Mouse (Mus musculus) kidney, postnatal 36 days (tissue): ENCODE measurements around the gene Map3k20.

Source experiments
- DNase-seq, 2 experiments: peaks; one replicate each; pipeline ENCODE4 v3.0.0; 2021 to 2022; ENCODE audit warnings: mixed read lengths in 2 of 2

Gene Map3k20

DNA sequence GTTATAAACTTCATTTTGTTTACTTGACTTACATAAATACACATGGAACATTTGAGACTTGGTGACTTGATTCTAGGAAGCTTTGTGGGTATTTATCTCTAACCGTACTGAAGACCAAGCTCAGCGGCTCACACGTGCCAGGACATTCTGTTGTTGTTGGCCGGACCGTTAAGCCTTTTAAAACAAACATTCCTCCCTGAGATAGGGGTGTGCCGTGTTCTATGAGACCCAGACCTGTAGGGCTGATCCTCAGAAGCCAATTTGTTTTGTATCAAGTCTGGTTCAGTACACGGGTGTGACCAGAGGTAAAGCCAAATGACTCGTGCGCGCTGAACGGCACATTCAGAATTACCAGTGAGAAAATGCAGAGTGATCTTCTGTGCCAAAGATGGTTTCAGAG is 97.9 kb downstream of the Map3k20 start:
- DNase-seq, result peak in 1 of 2 experiments; percentile 8

DNA sequence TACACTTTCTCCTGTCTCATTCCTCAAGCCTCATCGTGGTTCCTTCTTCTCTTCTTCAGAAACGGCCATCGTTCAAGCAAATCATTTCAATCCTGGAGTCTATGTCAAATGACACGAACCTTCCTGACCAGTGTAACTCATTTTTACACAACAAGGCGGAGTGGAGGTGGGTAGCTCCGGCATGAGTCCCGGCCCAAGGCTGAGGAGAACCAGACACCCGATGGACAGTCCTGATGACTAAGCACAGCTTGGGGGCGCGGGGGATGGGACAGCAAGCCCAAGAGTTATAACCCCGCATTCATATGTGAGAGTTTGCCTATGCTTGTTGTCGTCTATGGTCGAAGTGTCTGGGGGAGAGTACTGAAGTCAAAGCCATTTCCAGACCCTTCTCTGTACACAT is 104.0 kb downstream of the Map3k20 start:
- DNase-seq, result no peak

DNA sequence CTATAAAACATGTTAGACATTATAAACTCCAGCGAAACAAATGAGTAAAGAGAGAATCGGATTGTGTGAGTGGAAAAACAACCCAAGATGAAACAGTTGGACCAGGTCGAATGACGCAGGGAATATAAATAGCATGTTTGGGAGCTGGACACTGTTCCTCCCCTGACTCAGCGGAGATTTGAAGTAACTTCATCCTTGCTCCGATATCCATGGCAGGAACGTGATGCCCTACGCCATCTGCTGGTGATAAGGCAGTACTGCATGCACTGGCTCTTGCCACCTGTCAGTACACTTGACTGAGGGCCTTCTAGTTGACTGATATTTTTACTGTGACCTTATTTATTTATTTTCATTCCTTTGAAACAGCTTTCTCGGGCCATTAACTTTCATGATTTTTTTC is 104.5 kb downstream of the Map3k20 start:
- DNase-seq, result peak; percentile 85 to 89

DNA sequence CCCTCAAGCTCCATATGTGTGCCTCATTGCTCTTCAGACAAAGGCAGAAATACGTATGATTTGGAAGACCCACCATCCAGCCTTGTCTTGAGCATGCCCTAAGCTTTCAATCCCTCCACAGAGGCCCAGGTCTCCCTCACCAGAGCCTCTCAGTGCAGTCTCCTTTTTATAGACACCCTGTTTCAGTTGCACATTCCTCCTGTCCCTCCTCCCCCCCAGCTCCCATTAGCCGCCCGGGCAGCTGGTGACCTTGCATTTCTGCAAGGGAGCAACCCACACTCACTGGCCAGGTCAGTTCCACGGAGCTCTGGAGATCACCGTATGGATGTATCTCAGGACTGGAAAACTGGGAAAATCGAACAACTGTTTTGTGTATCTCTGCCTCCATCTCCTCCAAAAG is 105.0 kb downstream of the Map3k20 start:
- peak; percentile 41 to 42 for DNase-seq

DNA sequence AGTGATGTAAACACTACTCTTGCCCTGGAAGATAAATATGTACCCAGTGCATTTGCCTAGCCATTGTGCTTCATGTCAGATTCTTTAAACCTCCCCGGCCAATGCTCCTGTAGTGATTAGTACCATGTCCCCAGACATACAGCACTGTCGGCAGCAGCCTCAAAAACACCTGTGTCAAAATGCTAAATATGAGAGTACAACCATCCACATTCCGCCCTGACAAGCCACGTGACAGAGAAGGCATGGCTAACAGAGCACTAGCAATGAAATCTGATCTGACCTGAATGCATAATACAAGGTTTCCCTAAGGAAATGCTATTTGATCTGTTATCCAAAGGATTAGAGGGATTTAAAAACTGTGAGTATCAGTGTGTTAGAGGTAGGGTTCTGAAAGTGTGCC is 105.6 kb downstream of the Map3k20 start:
- peak; percentile 43 to 56 for DNase-seq

DNA sequence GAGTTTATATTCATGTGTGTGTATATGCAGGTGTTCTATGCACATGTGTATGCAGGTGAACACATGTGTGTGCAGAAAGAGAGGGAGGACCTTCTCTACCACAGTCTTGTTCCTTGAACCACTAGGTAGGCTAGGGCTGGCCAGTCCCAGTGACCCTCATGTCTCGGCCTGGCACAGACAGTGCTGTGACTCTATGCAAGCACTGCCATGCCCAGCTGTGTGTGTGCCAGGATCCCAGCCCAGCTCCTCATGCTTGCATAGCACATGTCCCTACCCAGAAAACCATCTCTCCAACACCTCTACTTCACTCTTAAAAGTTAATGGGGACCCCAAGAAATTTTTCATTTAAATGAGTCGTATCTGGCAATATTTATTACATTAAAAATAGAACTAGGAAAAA is 106.3 kb downstream of the Map3k20 start:
- no peak for DNase-seq

DNA sequence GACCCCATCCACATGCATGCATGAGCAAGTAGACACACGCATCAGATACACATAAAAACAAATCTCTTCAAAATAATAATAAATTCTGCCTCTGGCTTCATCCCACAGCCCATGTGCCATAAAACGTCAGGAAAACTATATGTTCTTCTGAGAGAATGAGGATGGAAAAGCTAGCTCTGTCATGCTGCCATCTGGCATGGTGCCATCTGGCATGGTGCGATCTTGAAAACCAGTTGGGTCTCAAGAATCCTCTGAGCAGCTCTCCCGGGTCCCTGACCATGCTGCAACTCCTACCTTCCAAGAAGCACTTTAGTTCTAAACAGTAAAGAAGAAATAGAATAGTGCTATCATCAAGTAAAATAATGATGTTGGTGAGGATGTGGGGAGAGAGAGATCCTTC is 106.9 kb downstream of the Map3k20 start:
- DNase-seq, result peak in 1 of 2 experiments; percentile 38

DNA sequence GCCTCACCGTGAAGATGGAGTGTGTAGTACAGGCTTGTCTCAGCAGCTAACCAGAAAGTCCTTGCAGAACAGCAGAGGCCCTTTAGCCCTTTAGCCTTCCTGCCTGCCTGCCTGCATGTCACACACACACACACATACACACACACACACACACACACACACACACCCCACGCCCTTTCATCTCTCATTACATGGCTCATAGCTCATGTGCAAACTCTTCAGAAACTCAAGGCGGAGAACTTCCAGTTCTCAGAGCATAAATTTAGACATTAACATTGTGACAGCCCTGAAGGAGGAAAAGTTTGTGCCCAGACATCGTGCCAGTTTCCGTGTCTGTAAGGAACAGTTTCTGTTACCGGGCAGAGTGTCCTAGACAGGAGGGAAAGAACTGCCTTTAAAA is 111.5 kb downstream of the Map3k20 start:
- no peak for DNase-seq

DNA sequence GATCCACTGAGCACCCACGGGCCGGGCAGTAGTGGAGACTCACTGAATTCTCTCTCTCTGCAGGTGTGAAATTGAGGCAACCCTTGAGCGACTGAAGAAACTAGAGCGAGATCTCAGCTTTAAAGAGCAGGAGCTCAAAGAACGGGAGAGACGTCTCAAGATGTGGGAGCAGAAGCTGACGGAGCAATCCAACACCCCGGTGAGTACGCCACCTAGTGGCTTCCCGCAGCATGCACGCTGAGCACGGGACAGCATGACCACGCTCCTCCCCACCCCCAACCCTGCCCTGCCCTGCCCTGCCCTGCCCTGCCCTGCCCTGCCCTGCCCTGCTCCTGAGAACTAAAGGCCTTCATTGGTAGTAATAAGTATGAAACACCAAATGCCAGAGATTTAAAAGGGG is 112.8 kb downstream of the Map3k20 start:
- peak; percentile 54 to 81 for DNase-seq

DNA sequence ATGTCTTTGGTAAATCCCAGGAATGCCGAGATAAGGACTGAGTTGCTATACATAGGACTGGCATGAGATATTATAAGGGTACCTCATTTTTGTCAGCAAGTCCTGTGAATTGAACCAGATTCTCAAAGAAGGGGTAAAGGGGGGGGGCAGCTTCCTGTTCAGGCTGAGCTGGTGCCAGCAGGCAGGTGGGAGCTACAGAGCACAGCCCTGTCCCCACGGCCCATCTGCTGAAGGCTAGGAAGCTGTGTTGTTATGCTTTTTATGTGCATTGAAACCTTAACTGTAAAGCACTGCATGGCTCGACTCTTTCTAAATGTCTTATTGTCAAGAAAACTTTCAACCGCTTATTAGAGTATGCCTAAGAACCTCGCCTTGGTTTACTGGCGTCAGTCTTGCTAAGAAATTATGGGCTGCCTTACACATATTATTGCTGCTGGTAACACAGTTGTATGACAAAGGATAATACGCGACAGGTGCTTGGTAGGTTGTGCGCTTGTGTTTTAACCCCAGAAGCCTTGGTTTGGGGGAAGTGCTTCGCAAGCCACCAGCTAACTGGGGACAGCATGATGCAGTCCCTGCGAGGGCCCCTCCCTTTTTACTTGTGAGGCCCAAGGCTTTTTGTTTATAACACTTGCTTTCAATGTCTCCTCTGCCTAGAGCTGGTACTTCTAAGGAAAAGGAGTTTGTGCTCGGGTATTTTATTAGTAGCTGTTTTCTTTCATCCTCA is 114.2 kb downstream of the Map3k20 start:
- no peak for DNase-seq

DNA sequence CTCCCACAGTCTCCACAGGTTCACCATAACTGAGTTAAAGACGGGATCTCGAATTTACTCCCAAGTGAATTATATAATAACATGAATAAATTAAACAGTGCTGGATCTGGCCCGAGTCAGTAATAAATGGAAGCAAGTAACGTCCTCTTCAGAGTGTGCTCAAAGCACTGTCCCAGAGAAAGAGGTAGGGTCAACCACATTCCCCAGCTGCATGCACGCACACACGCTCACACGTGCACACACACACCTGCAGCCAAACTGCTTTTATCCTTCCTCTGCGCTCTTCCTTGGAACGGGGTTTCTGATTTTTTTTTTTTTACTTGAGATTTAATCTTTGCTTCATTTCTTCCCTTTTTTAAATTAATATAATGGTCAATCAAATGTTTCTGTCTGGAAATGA is 115.9 kb downstream of the Map3k20 start:
- DNase-seq, result no peak

DNA sequence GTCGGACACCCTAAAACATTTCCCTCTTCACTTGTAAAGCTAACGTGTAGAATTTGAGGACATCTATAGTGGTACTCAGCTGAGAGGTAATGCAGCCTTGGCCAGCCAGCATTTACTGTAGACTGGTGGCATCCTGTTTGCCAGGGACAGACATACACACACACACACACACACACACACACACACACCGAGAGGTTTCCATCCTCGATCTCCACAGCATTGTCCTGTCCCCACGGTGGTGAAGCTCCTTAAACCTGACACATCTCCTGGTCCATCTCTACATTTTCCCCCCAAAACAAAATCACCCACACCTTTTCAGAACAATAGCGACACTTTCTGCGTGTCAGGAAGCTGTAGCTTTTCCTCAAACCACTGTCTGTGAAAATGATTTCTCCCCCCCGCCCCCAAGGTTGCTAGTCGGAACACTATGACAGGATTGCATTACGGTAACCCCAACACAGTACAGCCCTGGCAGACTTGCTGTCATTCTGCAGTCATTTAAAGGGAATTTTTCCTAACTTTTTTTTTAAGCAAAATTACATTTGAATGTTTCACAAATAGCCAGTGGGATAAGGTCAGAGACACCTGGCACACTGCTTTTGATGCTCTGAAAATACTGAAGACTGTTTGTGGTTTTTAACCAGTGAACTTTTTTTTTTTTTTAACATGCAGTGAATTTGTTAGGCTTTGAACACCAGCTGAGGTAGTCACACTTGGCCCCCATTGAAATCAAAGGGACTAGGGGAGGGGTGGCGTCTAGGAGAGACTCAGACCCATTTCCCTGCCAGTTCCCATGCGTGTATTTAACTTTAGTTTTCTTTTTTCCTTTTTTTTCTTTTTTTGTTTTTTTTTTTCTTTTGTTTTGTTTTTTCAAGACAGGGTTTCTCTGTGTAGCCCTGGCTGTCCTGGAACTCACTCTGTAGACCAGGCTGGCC is 120.5 kb downstream of the Map3k20 start:
- DNase-seq, result no peak

DNA sequence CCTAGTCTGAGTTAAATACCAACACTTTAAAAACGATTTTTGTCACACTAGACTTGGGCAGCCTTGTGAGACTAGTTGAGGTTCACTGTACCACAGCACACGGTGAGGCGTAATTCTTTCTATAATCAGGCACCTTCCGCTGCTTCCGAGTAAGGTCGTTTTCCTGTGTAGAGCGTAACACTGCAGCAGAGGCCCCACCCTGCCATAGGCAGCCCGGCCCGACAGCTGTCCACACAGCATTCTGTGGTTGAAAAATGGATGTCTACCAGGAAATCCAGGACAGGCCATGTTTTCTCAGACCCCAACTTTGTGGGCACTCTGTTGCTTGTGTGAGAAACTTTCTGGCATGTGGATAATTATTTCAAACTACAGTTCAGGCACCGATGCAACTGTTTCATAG is 121.3 kb downstream of the Map3k20 start:
- DNase-seq, result no peak

DNA sequence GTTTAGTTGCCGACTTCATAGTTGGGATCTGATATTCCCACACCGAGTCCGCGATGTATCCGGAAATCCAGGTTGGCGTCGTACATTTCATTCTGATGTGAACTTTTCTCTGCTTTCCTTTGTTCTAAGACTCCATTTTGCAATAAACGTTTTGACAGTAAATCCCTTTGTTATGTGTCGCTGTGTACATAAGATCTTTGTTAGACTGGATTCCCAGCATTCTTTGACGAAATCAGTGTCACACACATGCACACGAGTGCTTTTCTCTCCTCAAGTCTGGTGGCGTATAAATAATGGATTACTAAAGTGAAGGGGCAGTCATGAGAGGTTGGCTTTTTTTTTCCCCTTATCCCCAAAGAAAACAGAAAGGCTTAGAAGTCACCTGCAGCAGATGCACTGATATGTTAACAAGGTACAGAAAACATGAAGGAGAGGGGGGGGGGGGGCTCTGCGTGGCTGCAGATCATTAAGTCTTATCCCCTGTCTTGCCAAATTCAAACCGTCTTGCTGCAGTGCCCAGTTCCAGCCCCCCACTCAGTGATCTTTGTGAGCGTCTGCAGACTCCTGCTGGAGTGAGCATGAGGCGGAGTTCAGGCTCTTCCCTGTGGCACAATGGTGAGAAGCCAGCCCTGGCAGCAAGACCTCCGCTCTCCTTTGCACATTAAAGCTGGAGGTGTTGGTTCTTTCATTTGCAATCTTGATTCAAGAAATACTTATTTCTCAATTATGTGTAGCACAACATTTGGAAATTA is 122.1 kb downstream of the Map3k20 start:
- no peak for DNase-seq

DNA sequence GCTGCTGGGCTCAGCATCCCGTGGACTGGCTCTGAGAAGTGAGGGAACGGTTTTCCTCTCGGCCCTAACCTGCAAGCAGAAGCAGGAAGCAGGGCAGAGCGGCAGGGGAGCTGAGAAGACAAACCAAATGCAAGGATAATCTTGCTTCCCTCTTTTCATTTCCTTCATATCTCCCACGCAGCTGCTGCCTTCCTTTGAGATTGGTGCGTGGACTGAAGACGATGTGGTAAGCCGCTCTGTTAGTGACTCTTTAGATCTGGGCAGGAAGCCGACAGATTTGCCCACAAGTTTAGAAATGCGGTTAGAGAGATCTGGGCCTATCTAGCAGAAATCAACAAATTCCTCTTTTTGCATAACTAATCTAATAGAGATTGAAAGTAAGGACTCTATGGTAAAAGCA is 124.5 kb downstream of the Map3k20 start:
- DNase-seq, result no peak

DNA sequence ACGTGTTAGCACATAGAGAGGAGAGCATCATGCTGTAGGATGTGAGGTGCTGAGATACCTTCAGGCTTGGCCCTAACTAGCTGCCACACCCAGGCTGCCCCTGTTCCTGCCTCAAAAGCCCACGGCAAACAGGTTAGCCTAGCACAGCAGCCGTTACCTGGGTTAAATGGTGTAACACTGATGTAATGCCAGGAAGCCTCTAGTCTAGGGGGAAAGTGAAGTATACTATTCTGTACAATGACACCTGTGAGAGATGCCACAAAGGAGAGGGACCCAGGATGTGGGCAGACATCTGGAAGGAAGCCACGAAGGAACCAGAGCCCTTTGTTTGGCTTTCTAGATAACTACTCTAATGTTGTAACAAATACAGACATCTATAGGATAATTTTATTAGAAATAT is 126.8 kb downstream of the Map3k20 start:
- DNase-seq, result no peak

DNA sequence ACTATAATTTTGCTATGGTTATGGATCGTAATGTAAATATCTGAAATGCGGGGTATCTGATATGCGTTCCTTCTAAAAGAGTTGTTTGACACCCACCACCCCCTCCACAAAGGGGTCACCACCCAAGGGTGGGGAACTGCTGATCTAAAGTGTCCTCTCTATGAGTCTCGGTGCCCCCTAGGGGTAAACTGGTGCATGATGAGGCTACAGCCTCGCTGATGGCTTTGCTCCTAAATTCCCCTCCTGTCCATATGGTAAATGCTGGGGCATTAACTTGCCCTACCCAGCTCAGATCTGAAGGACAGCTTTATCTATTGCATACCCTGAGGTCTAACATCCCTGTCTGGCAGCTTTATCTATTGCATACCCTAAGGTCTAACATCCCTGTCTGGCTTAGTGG is 130.0 kb downstream of the Map3k20 start:
- DNase-seq, result peak in 1 of 2 experiments; percentile 23

DNA sequence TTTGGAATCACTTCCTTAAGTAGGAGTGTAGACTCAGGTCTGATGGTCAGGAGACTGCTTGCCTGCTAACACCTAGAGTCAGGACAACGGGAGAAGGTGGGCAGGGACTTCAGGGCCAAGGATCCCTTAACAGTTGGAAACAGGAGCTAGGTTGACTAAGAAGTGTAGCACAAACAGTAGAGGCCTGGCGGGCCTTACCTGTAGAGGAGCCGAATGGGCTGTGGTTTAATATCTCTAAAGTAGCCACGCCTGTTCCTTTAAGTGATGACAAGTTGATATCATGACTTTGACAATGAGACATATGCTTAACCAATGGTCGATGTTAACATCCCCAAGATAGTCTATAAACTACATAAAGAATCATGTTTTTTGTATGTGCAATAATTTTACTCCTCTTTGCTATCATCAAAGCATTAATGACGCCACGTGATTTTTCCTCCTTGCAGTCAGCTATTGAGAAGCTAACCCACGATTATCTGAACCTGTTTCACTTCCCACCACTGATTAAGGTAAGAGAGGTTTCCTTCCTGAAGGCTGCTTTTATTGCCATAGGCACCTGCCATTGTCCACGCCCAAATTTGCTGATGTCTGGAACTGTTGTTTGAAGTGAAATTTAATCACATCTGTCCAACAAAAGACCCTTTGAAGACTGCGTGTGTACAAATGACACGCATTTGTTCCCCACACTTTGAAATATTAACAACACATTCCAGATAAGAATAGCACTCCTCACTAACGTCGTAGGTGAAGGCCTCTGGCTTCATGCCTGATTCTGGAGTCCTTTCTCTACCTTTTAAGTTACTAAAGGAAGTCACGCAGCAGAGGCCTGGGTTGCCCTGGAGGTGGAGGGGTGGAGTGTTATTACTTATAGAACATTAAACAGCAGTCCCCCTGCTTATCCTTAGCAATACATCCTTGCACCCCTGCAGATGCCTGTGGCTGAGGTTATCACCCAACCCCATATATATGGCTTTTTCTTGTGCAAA is 131.0 kb downstream of the Map3k20 start:
- no peak for DNase-seq

DNA sequence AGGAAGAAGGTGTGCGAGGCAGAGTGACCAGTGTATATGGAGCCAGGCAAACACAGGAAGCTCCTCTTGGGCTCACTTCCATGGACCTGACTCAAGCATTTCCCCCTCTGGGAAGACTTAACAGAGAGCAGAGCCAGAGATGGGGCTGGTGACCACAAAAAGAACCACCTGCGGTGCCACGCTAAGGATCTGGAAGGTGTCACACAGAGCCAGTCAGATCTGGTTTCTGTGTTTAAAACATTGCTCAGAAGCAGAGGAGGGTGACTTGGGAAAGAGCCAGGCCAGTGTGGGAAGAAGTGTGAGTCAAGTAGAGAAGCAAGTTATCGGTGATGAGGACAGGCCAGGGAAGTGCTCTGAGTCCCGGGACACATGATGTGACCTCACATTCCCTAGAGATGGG is 135.1 kb downstream of the Map3k20 start:
- DNase-seq, result no peak

DNA sequence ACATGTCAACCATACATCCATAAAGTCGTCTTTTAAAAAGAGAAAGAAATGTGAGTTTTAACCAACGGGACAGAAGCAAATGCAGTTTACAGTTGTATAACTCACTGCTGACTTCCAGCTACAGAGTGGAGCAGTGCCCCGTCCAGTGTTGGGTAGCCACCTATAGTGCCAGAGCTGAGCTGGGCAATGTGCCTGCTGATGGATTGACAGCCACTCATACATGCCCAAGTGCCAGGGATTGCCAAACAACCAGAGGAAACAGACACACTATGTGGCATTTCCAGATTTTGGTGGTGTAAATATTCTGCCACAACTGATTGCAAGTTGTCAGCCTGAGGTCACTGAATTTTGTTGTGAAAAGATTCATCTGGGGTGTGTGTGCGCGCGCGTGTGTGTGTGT is 139.2 kb downstream of the Map3k20 start:
- no peak for DNase-seq

DNA sequence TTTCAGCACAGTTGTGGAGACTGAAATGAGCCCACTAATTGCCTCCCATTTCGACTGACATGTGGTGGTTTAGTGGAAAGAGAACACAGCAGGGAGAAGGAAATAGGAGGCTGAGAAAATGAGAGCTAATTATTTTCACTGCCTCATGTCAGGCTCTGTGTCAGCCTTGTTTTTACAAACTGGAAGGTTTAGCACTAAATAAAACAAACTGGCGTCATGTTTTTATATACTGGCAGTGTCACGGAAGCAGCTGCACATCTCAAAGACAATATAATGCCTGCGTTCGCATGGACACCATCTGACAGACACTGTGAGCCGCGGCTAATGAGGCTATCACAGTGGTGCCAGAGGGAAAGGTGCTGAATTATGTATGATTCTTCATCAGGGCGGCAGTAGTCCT is 141.3 kb downstream of the Map3k20 start:
- no peak for DNase-seq

DNA sequence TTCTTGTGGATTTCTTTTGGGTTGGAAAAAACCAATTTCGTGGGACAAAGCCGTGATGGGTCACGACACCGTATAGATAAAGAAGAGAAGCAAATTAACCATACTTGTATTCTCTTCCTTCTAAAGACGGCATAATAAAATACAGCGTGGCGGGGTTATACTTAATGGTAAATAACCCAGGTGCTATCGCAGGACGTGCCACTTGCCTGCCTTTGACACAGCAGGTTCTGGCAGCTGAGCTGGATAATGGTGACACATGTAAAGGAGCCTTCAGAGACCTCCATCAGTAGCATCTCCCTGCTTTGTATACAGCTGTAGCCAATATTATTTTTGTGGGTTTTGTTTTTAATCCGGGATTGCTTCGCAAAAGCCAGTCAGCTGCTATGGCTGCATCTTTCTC is 141.9 kb downstream of the Map3k20 start:
- DNase-seq, result no peak
